ENCODE assay signal across 15 mouse cellular contexts in the genomic region with DNA sequence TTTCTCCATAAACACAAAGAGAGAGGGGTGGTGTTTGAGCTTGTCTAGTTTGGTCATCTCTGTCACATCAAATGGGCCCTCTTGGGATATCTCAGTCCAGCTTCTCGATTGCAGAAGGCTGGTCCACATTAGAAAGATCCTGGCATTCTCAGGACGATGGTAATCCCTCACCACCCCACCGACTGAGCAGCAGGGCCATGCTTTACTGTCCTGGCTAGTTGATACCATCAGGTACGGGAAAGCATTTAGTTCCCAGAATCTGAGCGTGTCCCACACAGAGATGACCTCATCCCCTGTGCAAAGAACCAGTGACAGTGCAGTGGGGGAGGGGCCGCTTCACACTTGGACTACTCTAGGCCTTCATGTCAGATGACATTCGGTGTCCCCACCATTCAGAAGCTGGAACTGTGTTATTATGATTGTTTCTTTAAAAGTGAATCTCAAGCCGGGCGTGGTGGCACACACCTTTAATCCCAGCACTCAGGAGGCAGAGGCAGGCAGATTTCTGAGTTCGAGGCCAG.
"Had no signal": no experiment of that assay in that cellular context is flagged by ENCODE, and none has a peak within 500 bp of the region (broad histone marks: within the 10 kb centered on the region; RNA-seq: fewer than 3 reads in every experiment).

No protein-coding gene starts in this region.

- H3K9me3 ChIP-seq: liver, embryonic 13.5 days; midbrain, embryonic 15.5 days had no signal

- H3K27me3 ChIP-seq: liver, embryonic 13.5 days; midbrain, embryonic 12.5 days; midbrain, embryonic 15.5 days; neural tube, embryonic 13.5 days had no signal

- H3K36me3 ChIP-seq: liver, embryonic 13.5 days; midbrain, embryonic 12.5 days; midbrain, embryonic 15.5 days had no signal

- H3K27ac ChIP-seq: hindbrain, postnatal 0 days; liver, embryonic 13.5 days; midbrain, embryonic 12.5 days; midbrain, embryonic 15.5 days; neural tube, embryonic 13.5 days had no signal

- DNase-seq: kidney, adult 11 months; kidney, adult 8-10 months; kidney, postnatal 14 days; kidney, postnatal 4 days; left cerebral cortex, postnatal 4 days; liver, embryonic 13.5 days; lung, embryonic 14.5 days; retina, postnatal 1 day; thymus, postnatal 25 days had no signal

- ATAC-seq: hindbrain, postnatal 0 days; lung, postnatal 0 days; midbrain, embryonic 15.5 days had no signal

- H3K9ac ChIP-seq: liver, embryonic 13.5 days; lung, embryonic 14.5 days; midbrain, embryonic 12.5 days; midbrain, embryonic 15.5 days; neural tube, embryonic 13.5 days had no signal

- H3K4me1 ChIP-seq: liver, embryonic 13.5 days; midbrain, embryonic 12.5 days; midbrain, embryonic 15.5 days; neural tube, embryonic 13.5 days had no signal

- H3K4me2 ChIP-seq: liver, embryonic 13.5 days; lung, embryonic 14.5 days; midbrain, embryonic 12.5 days; midbrain, embryonic 15.5 days; neural tube, embryonic 13.5 days had no signal

- H3K4me3 ChIP-seq: liver, embryonic 13.5 days; midbrain, embryonic 12.5 days; midbrain, embryonic 15.5 days; myocyte; neural tube, embryonic 13.5 days had no signal
